Mouse (Mus musculus) thymus, adult 2 months (tissue): ENCODE data around the gene Slc25a17.

Experiments
- CTCF ChIP-seq: fragments of 200-500 bp; IDR thresholded peaks from 2 replicates; pipeline ENCODE4 v1.5.1; 2012; ENCODE audit warnings: mild to moderate bottlenecking, control low read depth, low read length, moderate library complexity, borderline replicate concordance; ENCODE audit not compliant: control insufficient read depth, poor library complexity, insufficient read depth; ENCODE audit errors: extremely low read depth
- POLR2A ChIP-seq: fragments of 200-500 bp; IDR thresholded peaks from 2 replicates; pipeline ENCODE4 v1.6.1; 2012; ENCODE audit warnings: mild to moderate bottlenecking, low read length, control low read depth, moderate library complexity; ENCODE audit not compliant: control insufficient read depth, poor library complexity, insufficient read depth; ENCODE audit errors: extremely low read depth

DNA sequence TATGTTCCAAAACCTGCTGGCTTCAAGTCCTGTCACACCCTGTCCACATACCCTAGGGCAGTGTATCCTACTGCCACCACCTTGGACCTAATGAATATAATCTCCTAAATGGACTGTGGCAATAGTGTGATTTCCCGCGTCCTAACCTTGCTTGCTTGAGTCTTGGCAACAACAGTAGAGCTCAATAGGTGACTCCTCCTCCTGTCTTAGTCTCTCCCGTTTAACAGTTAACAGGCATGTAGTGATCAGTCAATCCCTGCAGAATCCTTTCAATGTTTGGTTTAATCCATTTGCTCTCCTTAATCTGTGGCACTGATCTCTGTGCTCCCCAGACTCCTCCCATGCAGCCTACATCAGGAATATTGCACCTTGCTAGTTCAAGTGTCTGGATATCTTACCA, 44.4 kb upstream of the Slc25a17 start:
- TF ChIP-seq POLR2A (no peak), CTCF (no peak)
